Mouse (Mus musculus) left cerebral cortex, adult 11 months (tissue): ENCODE data around the gene A430078G23Rik.
"Not testable (repeated sequence)": the region's sequence is repeated elsewhere in the genome, so short reads cannot be mapped to it uniquely, and the experiment has no call there.

Experiments
- DNase-seq: peaks from one replicate; pipeline ENCODE4 v3.0.0; 2022; ENCODE audit warnings: low spot score

Gene A430078G23Rik

DNA sequence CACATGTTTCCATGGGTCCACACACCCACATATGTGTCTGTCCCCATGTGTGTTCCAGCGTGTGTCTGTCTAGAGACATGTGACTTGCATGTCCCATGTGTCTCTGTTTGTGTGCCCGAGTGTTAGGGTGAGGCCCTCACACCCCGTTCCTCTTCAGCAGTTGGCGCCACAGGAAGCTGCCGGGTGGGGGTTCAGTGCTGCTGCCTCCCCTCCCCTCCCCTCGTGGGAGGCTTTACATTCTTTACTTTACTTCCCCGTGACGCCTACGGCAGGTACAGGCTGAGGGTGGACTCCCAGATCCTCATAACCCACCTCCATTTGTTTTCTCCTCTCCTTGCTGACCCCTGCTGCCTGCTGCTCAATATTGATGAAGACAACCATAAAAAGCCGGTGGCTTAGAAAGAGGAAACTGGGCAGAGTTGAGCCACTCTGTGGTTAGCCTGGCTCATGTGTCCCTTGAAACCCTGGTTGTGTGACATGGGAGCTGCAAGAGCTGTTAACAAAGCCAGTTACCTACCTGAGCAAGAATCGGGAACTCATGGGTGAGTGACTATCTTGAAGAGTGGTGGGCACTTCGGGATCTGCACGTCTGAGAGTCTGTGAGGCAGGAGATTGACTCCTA, at the start of gene A430078G23Rik:
A430078G23Rik (plus strand) TSS at position 227 of the 622 bp plus-strand sequence.
- DNase-seq = no peak

DNA sequence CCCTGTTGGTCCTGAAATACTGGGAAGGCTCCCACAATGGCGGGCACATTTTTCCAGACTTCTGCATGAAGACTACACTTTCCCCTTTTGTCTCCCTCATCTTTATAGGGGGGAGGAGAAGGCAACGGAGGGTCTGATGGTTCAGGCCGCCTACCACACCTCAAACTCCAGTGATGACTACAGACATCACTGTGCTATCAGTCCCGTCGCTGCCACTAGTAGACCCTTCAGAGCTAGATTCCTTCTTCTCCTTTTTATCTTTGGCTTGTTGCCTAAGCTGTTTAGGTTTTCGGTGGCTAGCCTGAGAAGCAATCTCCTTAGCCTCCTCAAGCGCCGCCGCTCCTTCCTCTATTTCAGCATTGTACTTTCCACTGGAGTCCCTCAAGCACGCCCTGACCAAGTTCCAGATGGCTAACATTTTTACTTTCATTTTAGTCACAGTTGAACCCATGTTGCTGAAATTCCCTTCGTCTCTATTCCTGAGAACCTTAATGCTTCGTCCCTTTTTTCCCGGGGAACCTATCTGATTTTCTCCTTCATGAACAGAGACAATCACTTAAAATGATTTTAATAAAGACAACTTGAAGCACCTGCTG, 44.9 kb upstream of the A430078G23Rik start:
- peak; percentile 7 for DNase-seq

DNA sequence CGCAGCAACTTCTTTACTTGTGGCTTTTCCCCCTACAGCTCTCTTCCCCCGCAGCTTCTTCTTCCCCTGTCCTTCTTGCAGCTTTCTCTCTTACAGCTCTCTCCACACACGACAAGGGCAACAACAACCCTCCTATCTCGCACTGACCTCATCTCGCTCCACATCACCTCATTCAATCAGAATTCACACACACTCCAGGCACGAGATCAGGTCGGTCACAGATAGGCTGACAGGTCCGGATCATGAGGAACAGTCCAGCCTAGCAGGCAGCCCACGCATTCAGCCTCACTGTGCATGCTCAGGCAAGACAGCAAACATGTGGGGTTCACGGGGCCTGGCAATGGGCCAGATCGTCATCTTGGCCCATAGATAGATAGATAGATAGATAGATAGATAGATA, 43.6 kb upstream of the A430078G23Rik start:
- DNase-seq = peak; percentile 12

DNA sequence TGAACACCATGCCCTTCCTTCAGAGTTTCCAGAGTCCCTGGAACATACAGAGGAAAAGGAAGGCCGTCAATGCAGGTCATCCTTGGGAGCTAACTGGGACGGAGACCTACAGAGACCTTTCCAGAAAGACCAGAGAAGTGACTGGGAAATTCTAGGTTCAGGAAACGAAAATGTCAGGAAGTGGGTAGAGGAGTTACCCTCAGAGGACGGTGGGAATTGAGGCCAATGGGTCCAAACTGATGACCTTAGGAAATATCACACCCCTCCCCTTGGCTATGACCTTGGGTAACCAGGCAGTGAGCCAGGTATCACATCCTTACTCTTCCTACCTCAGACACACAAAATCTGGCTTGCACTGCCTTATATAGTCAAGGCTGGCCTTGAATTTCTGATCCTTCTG, 41.7 kb upstream of the A430078G23Rik start:
- no peak for DNase-seq

DNA sequence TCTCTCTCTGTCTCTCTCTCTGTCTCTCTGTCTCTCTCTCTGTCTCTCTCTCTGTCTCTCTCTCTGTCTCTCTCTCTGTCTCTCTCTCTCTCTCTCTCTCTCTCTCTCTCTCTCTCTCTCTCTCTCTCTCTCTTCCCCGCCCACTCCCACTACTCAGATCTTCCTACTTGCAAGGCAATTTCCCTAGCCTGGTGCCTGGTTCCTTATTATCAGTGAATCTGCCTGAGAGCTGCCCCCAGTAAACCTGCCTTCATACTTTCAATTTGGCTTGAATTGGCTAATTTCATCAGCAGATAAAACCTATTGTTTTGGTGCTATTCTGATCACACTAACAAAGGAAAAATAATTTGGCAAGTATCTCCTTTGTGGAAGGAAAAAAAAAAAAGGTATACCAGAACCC, 39.8 kb upstream of the A430078G23Rik start:
- not testable (repeated sequence) for DNase-seq

DNA sequence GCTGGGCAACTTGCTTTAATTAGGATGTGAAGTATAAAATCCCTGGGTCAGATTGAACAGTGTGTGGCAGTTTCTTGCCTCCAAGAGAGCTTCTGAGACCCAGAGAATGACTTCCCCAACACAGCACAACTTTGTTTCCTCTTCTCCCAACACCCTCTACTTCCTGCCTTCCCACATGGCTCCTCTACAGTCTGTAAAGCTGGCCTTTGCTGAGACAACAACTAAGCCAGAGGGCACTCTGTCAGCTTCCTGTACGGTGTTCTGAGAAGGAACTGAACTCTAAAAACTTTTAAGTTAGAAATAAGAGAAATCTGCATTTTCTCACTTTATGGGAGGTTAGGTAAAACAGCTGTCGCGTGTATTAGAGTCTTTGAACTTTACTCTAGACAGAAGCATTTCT, 39.4 kb upstream of the A430078G23Rik start:
- no peak for DNase-seq

DNA sequence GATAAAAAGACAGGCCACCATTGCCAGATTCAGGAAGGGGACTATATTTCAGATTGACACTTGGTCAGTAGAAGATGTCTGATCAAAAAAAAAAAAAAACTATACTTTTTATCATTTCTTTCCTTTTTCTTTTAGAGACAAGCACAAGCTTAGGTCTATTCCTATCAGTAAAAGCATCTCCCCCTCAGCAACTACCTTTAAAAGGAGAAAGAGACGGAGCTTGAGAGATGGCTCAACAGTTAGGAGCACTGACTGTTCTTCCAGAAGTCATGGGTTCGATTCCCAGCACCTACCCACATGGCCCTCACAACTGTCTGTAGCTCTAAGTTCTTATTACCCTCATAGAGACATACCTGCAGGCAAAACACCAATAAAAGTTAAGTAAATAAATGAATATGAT, 38.9 kb upstream of the A430078G23Rik start:
- no peak for DNase-seq

DNA sequence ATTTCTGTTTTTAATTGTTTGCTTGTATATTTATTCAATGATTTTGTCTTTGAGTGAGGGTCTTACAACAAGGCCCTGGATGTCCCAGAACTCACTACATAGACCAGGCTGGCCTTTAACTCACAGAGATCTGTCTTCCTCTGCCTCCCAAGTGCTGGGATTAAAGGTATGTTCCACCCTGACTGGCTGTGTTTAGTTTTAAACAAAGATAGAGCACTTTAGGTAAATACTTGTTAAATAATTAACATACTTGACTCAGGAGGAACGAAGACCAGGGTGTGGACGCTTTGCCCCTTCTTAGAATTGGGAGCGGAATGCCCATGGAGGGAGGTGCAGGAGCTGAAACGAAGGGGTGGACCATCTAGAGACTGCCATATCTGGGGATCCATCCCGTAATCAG, 36.6 kb upstream of the A430078G23Rik start:
- DNase-seq = no peak

DNA sequence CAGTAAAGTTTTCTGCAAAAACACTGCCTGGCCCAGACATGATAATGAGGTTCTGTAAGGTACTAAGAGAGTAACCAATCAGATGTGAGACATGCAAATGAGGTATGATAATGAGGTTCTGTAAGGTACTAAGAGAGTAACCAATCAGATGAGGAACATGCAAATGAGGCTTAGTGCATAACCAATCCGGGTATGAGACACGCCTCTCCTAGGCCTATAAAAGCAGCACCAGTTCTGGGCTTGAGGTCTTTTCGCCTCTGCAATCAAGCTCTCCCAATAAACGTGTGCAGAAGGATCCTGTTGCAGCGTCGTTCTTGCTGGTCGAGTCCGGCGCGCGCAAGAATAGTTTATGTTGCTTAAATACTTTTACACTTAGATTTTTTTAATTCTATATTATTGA, 33.9 kb upstream of the A430078G23Rik start:
- not testable (repeated sequence) for DNase-seq

DNA sequence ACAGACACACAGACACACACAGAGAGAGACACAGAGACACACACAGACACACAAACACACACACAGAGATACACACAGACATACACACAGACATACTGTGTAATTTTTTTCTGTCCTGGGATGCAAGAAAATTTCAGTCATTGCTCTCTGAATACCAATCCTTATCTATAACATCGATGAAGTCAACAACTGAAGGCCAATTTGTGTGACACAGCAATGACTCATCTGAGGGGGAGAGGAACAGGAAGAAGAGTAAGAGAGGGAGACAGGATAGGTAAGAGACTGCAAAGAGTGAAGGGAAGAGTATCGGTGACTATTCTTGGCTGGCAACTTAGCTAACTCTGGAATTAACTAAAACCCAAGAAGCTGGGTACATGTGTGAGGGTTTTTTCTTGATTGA, 29.0 kb upstream of the A430078G23Rik start:
- DNase-seq = no peak

DNA sequence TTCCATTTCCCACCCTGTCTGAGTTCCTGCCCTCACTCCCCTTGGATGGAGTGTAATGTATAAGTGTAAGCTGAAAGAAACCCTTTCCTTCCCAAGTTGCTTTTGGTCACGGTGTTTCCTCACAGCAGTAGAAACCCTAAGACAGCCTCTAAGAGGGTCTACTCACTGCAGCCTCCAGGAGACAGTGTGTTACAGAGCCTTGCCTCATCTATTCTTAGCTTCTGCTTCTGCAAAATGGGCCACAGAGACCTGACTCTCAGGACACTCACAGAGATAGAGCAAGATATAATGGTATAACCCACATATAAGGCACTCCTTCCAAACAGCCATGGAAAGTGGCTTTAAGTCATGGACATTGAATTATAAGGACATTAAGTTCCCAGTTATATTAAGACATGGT, 26.2 kb upstream of the A430078G23Rik start:
- DNase-seq = no peak

DNA sequence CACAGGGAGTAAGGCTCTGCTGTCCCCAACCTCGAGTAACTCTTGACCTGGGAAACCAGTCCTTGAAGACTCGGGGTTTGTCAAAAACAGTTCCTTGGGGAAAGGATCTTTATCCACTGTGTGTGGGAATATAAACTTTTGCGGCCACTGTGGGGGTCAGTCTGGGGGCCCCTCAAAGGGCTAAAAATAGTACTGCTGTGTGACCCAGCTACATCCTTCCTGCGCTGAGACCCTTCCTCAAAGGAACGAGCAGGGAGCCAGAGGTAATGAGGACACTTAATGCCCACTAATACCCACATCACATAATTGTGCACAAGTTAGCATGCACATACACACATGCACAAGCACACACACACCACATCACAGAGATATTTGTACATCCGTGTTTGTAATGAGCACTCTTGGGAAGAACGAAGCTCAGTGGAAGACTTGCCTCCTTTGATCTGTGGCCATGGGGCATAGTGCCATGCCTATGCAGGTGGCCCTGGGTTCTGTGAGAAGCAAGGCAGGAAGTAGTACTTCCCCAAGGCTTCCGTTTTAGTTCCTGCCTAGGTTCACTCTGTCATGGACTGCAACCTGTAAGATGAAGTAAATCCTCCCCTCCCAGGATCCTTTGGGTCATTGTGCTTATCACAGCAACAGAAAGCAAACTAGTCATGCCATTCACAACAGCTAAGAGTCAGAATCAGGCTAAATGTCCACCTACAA, 25.5 kb upstream of the A430078G23Rik start:
- DNase-seq = no peak

DNA sequence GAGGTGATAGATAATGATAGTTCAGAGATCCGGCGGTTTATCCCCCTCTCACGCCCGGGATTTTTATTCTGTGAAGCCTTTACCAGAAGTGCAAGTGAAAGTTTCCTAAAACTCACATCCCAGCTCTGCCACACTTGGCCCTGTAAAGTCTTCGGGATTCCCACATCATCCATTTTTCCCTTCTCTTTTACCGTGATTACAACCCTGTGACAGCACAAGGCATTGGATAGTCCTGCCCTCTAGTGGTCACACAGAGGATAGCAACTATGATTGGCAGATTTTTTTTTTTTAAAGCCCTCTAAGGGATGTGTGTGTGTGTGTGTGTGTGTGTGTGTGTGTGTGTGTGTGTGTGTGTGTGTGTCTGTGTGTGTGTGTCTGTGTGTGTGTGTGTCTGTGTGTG, 22.6 kb upstream of the A430078G23Rik start:
- DNase-seq = peak; percentile 19

DNA sequence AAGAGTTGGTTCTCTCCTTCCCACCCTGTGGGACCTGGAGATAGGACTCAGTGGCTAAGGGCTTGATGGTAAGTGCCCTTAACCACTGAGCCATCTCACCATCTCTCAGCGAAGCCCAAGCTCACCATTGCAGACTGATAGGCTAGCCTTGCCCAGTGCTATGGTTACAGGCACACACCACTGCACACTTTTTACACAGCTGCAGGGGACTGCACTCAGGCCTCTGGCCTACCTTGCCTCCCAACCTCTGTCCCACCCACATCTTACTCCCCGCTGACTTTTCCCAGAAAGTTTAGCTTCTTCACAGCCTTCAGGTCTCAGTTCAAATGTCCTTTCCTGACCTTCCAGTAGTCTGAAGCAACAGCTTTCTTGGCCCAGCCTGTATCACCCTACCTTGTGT, 21.5 kb upstream of the A430078G23Rik start:
- DNase-seq = no peak

DNA sequence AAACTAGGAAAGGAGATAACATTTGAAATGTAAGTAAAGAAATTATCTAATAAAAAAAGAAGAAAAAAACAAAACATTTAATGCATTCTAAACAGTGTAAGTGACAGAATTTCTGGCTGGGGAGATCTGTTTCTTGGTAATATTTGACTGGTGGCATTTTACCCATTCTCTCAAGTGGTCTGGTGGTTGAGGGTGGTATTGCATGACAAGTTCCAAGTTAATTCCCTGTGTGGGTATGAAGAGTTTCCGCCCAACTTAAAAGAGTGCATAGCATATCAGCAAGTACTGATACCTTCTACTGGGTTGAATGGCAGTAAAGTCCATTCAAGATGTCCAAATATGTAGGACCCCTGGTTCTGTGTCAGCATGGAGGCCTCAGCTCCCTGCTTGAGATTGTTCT, 17.3 kb upstream of the A430078G23Rik start:
- DNase-seq = no peak

DNA sequence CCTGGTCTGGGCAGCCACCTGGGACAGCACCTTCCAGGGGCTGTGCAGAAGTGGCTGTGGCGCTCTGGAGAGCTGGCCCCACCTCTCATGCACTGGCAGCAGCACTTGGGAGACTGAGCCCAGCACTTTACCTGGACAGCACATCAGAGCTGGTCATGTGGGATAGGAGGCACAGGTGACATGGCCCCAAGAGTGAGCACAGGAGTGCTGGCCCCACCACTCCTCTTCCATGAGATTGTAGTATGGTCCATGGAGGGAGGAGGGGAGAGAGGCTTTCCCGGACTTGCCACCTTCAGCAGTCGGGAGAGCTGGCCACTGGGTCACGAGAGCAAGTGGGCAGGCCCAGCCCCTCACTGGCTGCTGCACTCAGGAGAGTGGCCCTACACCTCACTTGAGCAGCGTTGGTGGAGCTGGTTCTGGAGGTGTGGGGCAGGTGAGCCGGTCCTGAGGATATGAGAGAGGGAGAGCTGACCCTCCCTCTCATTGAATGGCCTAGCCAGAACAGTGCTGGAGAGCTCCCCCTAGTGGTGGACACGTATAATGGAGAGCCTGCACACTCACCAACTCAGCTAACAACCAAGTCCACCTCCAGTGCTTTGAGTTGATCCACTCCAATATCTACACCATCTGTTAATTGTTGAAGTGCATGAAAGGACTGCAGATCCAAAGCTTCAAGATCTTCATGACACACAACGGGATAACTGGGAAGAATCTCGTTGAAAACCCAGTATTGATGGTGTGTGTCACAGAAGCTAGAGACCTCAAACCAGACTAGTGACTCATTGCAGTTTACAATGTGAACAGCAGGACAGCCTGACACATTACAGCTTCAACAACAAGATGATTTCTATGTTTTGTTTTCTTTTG, 16.3 kb upstream of the A430078G23Rik start:
- DNase-seq = no peak

DNA sequence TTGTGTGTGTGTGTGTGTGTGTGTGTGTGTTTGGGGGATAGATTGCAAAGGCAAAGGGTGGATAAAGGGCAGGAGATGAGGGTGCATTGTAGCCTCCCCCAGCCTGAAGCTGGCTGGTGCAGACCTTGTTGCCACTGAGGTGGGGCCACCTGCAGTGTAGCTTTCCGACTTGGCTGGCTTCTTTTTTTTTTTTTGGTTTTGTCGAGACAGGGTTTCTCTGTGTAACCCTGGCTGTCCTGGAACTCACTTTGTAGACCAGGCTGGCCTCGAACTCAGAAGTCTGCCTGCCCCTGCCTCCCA, 15.7 kb upstream of the A430078G23Rik start:
- not testable (repeated sequence) for DNase-seq

DNA sequence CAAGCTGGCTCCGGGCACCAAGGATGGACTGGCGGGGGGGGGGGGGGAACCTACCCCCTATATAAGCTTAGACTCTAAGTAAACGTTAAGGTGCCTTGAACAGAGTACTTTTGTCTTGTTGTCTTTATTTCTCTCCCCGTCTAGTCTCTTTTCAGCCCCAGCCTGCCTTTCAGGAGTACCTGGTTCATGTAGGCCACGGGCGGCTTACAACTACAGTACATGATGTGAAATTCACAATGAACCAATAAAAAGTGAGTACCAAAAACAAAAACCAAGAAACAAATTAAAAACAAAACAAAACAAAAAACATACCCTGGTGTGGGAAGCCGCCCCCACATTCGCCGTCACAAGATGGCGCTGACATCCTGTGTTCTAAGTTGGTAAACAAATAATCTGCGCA, 15.2 kb upstream of the A430078G23Rik start:
- no peak for DNase-seq

DNA sequence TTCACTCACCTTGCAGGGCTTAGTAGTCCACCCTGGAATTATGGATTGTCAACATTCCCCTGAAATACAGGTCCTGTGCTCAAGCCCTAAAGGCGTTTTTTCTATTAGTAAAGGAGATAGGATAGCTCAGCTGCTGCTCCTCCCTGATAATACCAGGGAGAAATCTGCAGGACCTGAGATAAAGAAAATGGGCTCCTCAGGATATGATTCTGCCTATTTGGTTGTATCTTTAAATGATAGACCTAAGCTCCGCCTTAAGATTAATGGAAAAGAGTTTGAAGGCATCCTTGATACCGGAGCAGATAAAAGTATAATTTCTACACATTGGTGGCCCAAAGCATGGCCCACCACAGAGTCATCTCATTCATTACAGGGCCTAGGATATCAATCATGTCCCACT, 12.5 kb upstream of the A430078G23Rik start:
- DNase-seq = not testable (repeated sequence)

DNA sequence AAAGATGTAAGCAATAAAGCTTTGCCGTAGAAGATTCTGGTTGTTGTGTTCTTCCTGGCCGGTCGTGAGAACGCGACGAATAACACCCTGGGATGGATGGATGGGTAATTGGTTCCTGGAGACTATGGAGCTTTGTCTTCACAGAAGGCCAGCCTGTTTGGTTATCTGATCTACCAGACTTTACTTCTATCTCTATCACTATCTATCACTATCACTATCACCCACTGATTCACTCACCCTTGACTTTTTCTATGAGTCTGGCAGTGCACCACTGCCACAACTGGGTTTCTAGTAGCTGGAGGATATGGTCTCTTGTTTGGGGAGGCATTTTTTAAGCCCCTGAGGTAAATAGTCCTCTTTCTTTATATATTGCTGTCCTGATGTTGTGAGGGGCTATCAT, 7.9 kb upstream of the A430078G23Rik start:
- no peak for DNase-seq

DNA sequence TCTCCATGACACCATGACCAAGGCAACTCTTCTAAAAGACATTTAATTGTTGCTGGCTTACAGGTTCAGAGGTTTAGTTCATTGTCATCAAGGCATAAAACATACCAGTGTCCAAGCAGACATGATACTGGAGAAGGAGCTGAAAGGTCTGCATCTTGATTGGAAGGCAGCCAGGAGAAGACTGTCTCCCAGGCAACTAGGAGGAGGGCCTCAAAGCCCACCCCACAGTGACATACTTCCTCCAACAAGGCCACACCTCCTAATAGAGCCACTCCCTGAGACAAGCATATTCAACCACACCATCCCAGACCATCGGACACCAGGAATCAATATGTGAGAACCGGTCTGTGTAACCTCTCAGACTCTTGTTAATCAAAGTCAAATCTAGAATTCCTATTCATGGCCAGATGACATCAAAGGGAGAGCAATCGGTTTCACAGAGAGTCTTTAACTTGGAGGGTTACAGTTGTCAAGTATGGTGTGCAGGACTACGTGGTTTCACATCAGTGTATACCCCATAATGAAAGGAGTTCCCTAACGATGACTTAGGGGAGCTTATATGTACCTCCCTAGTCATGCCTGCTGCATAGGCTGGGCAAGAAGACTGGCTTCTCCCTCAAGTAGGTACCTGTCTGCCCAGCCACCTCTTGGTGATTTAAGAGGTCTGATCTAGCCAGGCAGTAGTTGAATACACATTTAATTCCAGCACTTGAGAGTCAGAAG, 6.4 kb upstream of the A430078G23Rik start:
- DNase-seq = no peak
